Mouse (Mus musculus): ENCODE results near the gene Gstp3. TPM values are rescaled to one million over a fixed set of nuclear protein-coding genes. Genes with fewer than 3 reads are reported as not detected.

The Gstp3 gene
- 2.8 to 10.8 TPM (median 5.8 TPM) in 3 replicates for total RNA-seq (2017)

DNA sequence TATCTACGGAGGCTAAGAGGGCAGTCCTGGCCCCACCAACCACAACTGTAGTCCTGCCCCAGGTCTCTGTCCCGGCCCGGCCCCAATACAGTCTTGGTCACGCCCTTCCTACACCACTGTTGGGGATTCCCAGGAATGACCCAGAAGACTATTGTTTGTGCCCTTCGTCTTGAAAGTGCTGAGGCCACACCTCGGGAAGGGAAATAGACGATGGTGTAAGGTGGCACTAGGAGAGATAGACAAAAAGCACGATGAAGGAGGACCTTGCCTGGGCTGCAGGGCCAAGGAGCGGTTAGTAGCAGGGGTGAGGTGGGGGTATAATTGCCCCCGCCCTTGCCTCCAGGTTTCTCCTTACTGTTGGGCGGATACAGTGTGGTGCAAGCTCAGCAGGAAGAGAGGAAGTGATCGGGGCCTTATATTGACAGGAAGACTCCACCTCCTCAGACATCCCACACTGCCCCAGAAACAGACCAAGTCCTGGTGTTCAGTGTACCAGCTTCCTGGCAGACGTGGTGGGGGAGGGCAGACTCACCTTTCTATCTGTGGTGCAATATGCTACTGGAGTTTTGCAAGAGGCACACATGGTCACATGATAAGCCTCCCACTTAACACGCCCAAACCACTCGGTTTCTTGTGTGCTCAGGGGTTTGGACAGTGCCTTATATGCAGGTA is at the start of gene Gstp3:
Gene Gstp3 (minus strand): TSS at position 501 of the 672 bp plus-strand sequence.
- ATAC-seq (replicated peaks; ENCODE audit: insufficient number of reproducible peaks, low FRiP score, low TSS enrichment, poor library complexity, severe bottlenecking): peak; percentile 40

DNA sequence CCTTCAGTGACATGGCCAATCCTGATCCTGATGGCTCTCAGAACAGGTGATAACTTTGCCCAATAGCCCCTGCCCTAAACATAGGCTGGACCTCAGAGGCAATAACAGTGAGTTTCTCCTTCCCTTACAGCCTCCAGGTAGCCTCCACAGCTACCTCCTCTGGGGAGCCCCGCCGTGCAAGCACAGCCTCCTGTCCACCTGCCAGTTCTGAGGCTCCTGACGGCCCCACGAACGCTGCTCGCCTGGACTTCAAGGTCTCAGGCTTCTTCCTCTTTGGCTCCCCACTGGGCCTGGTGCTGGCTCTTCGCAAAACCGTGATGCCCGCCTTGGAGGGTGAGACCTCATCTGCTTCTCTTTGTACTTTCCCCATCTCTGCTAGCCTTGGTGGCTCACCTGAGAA is 49.2 kb upstream of the Gstp3 start:
- ATAC-seq (replicated peaks; ENCODE audit: insufficient number of reproducible peaks, low FRiP score, low TSS enrichment, poor library complexity, severe bottlenecking): no peak

DNA sequence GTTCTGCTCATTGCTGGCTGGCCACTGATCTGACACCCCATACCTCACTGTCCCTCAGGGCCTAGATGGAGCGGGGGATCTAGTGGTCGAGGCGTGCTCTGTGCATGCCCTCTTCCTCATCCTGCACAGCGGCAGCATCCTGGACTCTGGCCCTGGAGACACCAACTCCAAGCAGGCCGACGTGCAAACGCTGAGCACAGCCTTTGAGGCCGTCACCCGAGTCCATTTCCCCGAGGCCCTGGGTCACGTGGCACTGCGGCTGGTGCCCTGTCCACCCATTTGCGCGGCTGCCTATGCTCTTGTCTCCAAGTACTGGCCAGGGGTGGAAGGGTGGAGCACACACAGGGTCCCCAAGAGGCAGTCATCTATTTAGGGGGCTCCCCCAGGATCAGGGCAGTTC is 47.3 kb upstream of the Gstp3 start:
- no peak for ATAC-seq (replicated peaks; ENCODE audit: insufficient number of reproducible peaks, low FRiP score, low TSS enrichment, poor library complexity, severe bottlenecking)

DNA sequence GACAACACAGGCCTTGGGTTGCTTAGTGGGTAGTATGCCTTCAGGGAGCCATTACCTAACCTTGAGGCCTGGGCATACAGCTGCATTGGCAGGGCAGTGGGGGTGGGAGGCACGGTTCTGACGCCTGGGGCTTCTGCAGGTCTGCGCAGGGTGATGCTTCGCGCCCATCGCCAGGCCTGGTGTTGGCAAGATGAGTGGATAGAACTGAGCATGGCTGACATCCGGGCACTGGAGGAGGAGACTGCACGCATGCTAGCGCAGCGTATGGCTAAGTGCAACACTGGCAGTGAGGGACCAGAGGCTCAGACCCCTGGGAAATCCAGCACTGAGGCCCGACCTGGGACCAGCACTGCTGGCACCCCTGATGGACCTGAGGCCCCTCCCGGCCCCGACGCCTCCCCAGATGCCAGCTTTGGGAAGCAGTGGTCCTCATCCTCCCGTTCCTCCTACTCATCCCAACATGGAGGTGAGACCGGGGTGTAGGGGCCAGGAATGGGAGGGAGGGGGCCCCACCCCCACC is 45.4 kb upstream of the Gstp3 start:
- no peak for ATAC-seq (replicated peaks; ENCODE audit: insufficient number of reproducible peaks, low FRiP score, low TSS enrichment, poor library complexity, severe bottlenecking)

DNA sequence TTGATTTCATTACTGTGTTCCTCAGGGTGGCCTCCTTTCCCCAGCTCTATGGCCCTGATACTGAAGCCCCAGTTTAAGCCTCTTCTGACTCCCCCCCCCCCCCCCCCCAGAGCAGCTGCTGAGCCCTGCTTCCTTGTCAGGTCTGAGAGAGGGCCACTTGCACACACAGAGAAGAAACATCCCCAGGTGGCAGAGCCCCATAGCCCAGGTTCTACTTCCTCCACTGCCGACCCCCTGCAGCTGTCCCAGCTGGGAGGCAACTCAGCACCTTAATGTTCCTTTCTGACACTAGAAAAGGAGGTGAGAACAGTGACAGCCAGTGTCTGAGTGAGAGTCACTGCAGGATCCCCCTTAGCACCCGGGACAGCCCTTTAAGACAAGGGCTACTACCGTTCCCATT is 44.4 kb upstream of the Gstp3 start:
- no peak for ATAC-seq (replicated peaks; ENCODE audit: insufficient number of reproducible peaks, low FRiP score, low TSS enrichment, poor library complexity, severe bottlenecking)

DNA sequence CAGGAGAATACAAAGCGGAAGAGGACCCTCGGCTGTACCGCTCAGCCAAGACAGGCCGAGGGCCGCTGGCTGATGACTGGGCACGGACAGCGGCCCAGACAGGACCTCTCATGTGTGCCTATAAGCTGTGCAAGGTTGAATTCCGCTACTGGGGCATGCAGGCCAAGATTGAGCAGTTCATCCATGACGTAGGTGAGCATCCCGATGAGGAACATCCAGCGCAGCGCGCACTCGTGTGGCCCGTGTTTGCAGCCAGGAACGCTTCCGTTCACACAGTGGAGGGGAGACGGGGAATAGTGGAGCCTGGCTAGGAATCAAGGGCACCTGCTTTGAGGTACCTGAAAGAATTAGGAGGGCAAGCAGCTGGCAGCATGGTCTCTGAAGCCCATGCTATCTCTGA is 43.9 kb upstream of the Gstp3 start:
- no peak for ATAC-seq (replicated peaks; ENCODE audit: insufficient number of reproducible peaks, low FRiP score, low TSS enrichment, poor library complexity, severe bottlenecking)

DNA sequence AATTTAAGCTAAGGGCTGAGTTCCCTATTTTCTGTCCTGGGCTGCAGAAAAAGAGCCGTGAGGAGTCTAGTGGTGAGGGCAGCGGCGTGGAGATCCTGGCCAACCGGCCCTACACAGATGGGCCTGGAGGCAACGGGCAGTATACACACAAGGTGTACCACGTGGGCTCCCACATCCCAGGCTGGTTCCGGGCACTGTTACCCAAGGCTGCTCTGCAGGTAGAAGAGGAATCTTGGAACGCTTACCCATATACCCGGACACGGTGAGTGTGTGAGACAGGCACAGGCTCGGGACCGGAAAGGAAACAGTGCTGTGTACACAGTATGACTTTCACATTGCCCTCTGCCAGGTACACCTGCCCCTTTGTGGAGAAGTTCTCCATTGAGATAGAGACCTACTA is 43.3 kb upstream of the Gstp3 start:
- ATAC-seq (replicated peaks; ENCODE audit: insufficient number of reproducible peaks, low FRiP score, low TSS enrichment, poor library complexity, severe bottlenecking): no peak

DNA sequence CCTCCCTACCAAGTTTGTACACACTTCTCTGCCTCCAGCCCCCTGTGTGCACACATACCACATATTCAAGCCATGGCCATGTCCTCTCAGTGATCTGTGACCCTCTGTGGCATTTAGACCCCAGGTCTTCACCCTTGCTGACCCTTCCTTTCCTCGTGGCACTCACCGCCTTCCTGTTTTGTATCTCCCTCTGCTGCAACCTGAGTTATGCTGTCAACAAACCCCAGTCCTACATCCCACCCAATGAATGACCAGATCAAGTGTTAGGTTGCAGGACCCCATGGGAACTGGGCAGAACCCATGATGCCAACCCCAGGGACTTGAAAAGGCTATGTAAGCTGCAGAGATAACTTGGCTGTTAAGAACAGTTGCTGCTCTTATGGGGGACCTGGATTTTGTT is 42.7 kb upstream of the Gstp3 start:
- ATAC-seq (replicated peaks; ENCODE audit: insufficient number of reproducible peaks, low FRiP score, low TSS enrichment, poor library complexity, severe bottlenecking): no peak

DNA sequence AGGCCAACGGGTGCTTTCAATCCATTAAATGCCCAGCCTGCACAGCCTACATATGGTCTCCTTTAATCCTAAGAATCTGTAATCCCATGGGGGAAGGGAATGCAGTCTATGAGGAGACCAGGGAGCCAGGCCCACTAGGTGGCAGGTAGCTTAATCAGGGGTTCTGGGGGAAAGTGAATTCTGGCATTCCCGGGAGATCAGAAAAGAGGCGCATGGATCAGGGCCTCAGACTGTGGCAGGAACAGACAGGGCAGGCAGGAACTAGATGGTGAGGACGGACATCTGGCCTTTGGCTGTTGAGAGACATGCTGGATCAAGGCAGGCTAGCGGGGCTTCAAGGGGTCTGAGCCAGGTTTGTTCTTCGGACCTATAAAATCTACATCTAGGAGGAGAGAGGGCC is 42.1 kb upstream of the Gstp3 start:
- no peak for ATAC-seq (replicated peaks; ENCODE audit: insufficient number of reproducible peaks, low FRiP score, low TSS enrichment, poor library complexity, severe bottlenecking)

DNA sequence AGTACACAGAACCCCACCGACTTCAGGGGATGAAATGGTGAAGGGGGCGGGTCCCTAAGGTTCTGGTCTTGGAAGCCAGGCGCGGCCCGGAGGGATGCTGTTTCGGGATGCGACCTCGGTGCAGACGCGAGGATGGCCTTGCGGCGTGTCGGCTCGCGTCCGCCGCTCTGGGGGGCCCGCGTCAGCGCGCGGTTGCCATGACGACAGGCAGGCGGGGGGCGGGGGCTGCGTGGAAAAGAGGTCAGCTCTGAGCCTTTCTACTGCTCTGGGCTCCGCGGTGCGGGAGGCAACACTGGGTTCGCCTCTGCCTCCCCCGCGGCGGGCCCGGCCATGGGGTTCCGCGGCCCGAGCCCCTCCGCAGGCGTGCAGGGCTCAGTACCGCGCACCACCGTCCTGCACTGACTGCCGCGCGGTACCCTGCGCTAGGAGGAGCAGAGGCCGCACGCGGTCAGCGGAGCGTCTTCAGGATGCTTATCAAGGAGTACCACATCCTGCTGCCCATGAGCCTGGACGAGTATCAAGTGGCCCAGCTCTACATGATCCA is 41.4 kb upstream of the Gstp3 start:
- ATAC-seq (replicated peaks; ENCODE audit: insufficient number of reproducible peaks, low FRiP score, low TSS enrichment, poor library complexity, severe bottlenecking): no peak

DNA sequence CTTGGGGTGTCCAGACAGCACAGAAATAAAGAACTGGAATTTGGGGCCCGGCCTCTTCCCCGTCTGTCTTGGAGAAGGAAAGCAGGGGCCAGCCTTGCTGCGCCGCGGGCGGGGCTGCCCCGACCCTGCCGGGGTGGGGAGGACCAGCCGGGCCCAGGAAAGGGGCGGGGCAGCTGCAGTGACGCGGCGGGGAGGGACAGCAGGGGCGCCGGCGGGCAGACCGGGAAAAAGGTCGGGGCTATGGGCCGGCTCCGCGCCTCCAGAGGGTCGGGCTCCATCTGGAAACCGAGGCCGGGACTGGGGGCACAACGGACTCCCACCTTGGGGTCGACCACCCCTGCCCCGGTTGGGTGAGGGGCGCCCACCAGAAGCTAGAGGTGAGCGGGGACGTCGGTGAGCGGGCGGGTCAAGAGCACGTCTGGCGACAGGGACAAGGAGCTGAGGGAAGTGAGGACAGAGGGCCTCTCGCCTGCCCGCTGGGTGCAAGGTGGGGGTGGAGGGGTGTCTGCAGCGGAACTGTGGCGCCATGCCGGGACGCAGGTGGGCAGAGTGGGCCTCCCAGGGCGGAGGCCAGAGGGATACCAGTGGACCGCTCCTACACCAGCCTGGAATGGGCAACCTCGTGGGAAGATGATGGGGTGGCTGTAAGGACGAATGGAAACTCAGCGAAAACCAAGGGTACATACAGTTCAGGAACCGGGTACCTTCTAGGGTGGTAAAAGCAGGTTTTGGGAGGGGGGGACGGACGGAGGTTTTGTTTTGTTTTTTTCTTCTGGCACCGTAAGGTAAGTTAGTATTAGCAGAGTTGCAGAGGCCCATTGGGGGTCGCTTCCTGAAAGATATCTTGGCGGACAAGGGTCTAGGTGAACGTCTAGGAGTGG is 40.7 kb upstream of the Gstp3 start, which contains the start of gene Pitpnm1:
Gene Pitpnm1 (plus strand): TSS at position 162 of the 881 bp plus-strand sequence.
- ATAC-seq (replicated peaks; ENCODE audit: insufficient number of reproducible peaks, low FRiP score, low TSS enrichment, poor library complexity, severe bottlenecking): 0 out of 2 replicates have a peak, but pooled peaks have one; percentile 9

DNA sequence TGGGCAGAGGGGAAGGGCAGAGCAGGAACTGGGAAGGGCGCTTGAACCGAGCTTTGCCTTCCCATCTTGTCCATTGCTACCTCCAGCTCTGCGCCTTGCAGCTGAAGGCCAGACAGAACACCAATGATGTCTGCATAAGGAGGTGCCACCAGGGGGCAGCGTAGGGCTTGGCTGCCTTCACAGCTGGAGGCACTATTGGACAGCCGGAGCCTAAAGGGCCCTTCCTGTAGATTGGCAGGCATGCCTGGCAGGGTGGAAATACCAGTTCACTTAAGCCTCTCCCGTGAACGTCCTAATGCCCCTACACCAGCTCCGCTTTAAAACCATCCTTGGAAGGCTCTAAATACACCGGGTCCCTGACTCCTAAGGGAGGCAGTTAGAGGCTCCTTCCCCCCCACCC is 39.7 kb upstream of the Gstp3 start:
- ATAC-seq (replicated peaks; ENCODE audit: insufficient number of reproducible peaks, low FRiP score, low TSS enrichment, poor library complexity, severe bottlenecking): peak; percentile 45

DNA sequence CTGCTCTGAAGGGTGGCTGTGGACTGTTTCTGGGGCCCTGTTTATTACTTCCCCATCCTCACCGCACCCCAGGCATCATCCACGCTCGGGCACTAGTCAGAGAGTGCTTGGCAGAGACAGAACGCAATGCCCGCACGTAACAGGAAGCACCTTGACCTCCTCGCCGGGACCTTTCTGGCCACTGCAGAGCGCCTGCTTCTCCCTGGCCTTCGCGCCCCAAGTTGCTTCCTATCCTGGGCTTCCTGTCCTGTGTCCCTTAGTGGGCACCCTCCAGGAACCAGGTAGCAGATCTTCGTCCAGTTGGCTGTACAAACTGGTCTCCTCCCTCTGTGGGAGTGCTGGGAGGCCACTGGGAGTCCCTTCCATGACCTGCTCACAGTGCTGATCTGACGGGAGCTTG is 39.1 kb upstream of the Gstp3 start:
- ATAC-seq (replicated peaks; ENCODE audit: insufficient number of reproducible peaks, low FRiP score, low TSS enrichment, poor library complexity, severe bottlenecking): peak; percentile 4; the same call in 1 of the 2 replicates

DNA sequence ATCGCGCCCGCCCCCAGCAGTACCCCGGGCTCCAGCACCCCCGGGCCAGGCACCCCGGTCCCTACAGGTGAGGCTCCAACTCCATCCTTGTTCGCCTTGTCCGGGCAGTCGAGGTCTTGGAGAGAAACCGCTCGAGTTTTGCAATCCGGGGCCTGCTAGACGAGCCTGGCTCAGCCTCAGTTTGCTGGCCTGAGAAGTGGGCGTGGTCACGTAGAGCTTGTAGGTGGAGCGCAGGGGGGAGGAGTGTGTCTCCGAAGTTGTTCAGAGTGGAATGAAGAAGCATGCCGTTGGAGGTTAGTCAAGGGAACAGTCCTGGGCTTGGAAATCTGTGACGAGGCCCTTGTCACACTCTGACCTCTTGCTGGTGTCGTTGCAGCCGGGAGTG is 38.1 kb upstream of the Gstp3 start:
- ATAC-seq (replicated peaks; ENCODE audit: insufficient number of reproducible peaks, low FRiP score, low TSS enrichment, poor library complexity, severe bottlenecking): peak; percentile 28

DNA sequence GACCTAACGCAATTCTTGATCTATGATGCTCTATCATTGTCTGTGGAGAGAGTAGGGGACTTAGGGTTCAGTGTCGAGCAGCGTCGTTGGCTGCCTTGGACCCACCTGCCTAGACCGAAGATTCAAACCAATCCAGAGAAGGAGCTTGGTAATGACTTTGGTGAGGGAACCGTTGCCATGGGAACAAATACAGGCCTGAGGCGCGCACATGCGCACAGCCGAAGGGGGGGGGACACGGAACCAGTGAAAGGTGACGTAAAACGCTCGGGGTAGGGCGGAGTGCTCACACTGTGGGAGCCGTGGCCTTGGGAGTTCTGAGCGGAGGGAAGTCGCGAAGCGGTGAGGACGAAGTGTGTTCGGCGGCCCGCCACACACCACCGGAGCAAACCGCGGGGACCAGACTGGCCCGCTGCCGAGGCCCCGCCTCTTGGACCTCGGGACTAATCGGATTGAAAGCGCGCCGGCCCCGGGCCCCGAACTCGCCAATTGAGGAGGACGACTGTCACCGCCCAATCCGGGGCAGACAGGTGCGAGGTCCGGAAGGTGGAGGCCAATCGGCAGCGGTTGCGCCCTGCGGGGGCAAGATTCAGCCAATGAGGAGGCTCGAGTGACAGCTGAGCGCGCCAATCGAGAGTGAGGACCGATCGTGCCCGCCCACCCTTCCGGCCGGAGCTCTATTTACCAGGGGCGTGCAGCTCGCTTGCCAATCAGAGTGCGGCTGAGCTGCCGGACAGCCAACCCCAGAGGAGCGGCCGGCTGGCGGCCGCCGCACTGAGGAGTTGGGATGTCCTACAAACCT is 37.5 kb upstream of the Gstp3 start, which contains the start of gene Cdk2ap2:
Gene Cdk2ap2 (plus strand): TSS at position 541 of the 799 bp plus-strand sequence.
- ATAC-seq (replicated peaks; ENCODE audit: insufficient number of reproducible peaks, low FRiP score, low TSS enrichment, poor library complexity, severe bottlenecking): peak; percentile 67

DNA sequence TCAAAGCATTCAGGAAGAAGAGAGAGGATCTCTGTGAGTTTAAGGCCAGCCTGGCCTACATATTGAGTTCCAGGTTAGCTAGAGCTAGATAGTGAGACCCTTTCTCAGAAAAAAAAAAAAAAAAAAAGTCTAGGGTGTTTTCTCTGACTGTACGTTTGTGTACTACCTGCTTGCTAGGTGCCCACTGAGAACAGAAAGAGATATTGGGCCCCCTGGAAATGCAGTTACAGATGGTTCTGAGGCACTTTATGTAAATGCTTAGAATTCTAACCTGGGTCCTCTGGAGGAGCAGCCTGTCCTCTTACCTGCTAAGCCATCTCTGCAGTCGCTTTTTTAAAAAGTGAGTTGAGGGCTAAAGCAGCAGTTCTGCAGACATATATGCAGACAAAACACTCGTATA is 36.4 kb upstream of the Gstp3 start:
- ATAC-seq (replicated peaks; ENCODE audit: insufficient number of reproducible peaks, low FRiP score, low TSS enrichment, poor library complexity, severe bottlenecking): no peak

DNA sequence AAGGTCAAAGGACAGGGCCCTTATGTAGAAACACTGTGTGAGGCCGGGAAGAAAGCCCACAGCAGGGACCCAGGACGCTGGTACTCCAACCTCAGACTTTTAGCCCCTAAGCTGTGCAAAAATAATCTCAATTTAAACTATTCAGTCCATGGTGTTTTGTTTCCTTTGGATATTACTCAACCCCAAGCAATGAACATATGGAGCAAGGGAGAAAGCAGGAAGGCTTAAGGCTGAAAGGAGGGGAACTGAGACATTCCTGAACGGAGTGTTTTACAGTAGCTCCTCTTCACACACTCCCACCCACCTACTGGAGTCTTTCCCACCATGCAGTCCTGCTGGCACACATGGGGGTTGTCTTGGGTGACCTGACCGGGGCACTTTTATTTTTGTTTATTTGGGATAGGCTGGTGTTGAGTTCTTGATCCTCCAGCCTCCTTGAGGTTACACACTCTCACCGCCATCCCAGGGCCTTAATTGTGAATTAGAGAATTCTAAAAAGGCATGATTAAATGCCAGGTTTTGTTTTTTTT is 35.5 kb upstream of the Gstp3 start:
- ATAC-seq (replicated peaks; ENCODE audit: insufficient number of reproducible peaks, low FRiP score, low TSS enrichment, poor library complexity, severe bottlenecking): no peak

DNA sequence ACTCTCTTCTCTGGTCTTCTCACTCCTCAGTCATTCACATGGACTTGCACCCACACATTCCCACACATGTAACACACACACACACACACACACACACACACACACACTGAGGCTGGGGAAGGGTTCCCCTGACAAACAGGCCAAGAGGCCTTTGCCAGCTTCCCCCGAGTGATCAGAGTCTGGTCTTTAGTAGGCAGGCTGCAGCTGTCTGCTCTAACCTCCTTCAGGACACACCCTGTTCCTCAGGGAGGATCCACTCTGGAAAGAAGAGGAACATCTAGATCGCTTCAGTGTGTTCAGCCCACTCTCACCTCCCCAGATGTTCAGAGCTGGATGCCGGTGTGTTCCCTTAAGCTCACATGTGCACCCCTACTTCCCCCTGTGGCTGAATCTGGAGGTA is 35.0 kb upstream of the Gstp3 start:
- ATAC-seq (replicated peaks; ENCODE audit: insufficient number of reproducible peaks, low FRiP score, low TSS enrichment, poor library complexity, severe bottlenecking): no peak

All from monocyte, adult 5-6 weeks (primary cell).